Mouse (Mus musculus) brown adipose tissue, adult 24 weeks (tissue): ENCODE measurements around the gene 1600014C23Rik. TPM values are rescaled to one million over a fixed set of nuclear protein-coding genes. Genes with fewer than 3 reads are reported as not detected.

Experiments used
- H3K27ac ChIP-seq: fragments of 200-500 bp; replicated peaks from 2 replicates; pipeline ENCODE4 v1.5.1; 2012; ENCODE audit warnings: low read depth, mild to moderate bottlenecking, low read length
- H3K4me1 ChIP-seq: fragments of 200-500 bp; 2 replicates; pipeline ENCODE4 v1.6.1; 2012; ENCODE audit warnings: low read length, mixed read lengths; ENCODE audit not compliant: control insufficient read depth, insufficient read depth, insufficient read length
- H3K4me3 ChIP-seq: fragments of 200-500 bp; 2 replicates; pipeline ENCODE4 v1.5.1; 2012; ENCODE audit warnings: low read depth, mild to moderate bottlenecking, low read length, moderate library complexity; ENCODE audit not compliant: insufficient read depth
- polyA plus RNA-seq: library from polyadenylated mRNA; stranded (reverse); fragments of >200 nt; gene quantifications from 2 replicates; pipeline ENCODE4 v1.2.4, GENCODE M21; 2012; ENCODE audit not compliant: missing spikeins, insufficient read depth, insufficient read length

The 1600014C23Rik gene
- polyA plus RNA-seq, 1 experiment: not detected

DNA sequence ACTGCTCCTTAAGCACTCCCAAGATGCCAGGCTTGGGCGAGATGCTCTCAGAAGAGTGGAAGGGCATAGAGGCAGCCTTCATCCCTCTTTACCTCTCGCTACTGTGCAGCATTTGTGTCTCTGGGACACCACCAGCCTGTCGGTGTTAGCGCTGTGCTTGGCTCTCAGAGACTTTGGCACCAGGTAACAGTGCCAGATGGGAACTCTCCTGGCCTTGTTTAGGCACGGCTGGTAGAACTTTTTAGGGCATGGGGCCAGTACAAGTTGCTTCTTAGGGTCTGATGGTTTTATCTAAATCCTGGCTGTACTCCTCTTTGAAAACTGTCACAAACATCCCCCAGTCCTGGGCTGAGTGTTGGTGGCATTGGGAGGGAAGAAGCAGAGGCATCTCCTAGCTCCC lies 26.1 kb upstream of the 1600014C23Rik start:
- H3K27ac ChIP-seq: no peak overlapping the region
- H3K4me3 ChIP-seq: no peak overlapping the region
- no peaks in the 10 kb centered on the region for H3K4me1 ChIP-seq

DNA sequence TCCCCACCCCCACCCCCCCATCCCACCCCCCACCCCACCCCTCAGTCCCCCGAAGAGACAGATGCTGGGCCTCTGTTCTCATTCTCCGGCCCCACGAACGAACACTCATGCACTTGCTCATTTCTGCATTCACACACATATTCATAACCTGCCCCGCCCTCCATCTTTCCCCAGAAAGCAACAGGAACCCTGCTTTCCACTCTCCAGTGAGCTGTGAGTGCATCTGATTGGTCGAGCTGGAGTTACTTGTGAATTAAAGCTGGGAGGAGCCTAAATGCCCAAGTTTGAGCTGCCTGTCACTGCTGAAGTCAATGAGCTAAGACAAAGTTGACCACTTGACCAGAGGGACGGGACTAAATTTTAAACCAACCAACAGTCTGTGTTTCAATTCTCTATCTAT lies 25.2 kb upstream of the 1600014C23Rik start:
- Histone ChIP-seq H3K27ac (no peak overlapping the region), H3K4me1 (no peaks in the 10 kb centered on the region), H3K4me3 (no peak overlapping the region)

DNA sequence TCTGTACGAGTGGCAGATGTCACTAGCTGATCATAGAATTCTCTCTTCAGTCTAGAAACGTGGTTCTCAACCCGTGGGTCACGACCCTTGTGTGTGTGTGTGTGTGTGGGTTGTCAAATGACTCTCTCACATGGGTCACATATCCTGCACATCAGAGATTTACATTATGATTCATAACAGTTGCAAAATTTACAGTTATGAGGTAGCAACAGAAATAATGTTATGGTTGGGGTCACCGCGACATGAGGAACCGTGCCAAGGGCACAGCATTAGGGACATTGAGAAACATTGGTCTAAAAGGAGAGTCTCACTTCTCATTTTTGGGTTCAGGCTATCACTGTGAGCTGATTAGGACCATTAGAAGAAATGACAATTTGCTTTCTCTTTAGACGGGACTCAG lies 24.3 kb upstream of the 1600014C23Rik start:
- H3K4me3 ChIP-seq: no peak overlapping the region
- no peak overlapping the region for H3K27ac ChIP-seq
- no peaks in the 10 kb centered on the region for H3K4me1 ChIP-seq

DNA sequence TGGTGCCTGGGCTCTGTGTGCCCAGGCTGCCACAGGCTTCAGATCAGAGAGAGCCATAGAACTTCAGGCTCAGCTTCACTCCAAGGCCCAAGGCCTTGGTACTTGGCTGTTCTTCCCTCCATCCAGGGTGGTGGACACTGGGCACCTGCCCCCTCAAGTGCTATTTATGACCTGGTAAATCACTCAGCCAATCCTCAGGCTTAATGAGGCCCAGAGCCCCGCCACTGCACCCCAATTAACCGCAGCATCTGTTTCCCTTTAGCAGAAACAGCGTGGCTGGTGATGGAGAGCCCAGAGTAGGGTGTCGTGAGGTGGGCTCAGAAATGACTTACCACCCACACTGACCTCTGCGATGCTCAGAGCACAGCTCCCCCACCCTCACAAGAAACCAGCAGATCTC lies 23.2 kb upstream of the 1600014C23Rik start:
- Histone ChIP-seq H3K4me1 (no peaks in the 10 kb centered on the region), H3K27ac (no peak overlapping the region), H3K4me3 (no peak overlapping the region)

DNA sequence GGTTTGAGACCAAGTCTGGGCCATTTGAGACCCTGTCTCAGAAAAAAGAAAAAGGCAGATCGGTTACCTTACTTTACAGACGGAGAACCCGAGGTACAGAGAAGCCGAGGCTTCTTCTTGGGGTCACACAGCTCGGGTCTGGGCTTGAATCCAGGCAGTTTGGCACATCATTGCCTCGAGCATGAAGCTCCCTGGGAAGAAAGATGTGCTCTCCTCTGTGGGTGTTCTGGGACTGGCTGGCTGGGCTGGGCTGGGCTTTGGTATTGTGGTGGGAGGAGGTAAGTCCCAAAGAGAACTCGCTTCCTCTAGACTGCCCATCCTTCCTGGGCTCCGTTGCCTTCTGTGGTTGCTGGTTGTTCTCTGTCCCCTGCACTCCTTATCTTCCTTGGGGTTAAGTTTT lies 22.7 kb upstream of the 1600014C23Rik start:
- Histone ChIP-seq H3K27ac (no peak overlapping the region), H3K4me1 (no peaks in the 10 kb centered on the region), H3K4me3 (no peak overlapping the region)

GRCm38 (mm10) chr17:45754186-45754862 lies 20.7 kb upstream of the 1600014C23Rik start:
- no peaks in the 10 kb centered on the region for H3K4me1 ChIP-seq
- H3K4me3 ChIP-seq: no peak overlapping the region
- no peak overlapping the region for H3K27ac ChIP-seq

DNA sequence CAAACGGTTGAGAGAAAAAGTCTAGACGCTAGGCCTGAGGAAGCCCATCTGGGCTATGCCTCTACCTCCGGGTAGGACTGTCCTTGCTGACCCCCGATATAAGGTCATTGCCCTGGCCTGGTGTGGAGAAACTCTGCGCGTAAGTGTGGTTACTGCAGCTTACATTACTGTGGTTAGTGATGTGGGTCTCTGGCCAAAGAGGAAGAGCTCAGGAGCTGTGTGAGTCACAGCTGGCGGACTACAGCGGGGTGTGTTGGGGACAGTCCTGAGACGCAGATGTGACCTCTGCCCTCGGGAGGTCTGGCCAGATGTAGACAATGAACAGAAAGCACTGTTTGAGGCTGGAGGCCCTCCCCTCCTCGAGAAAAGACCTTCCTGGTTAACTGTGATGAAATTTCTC lies 19.0 kb upstream of the 1600014C23Rik start:
- Histone ChIP-seq H3K4me3 (no peak overlapping the region), H3K4me1 (no peaks in the 10 kb centered on the region), H3K27ac (no peak overlapping the region)

GRCm38 (mm10) chr17:45752053-45752452 lies 18.4 kb upstream of the 1600014C23Rik start:
- Histone ChIP-seq H3K4me3 (no peak overlapping the region), H3K27ac (no peak overlapping the region), H3K4me1 (no peaks in the 10 kb centered on the region)

DNA sequence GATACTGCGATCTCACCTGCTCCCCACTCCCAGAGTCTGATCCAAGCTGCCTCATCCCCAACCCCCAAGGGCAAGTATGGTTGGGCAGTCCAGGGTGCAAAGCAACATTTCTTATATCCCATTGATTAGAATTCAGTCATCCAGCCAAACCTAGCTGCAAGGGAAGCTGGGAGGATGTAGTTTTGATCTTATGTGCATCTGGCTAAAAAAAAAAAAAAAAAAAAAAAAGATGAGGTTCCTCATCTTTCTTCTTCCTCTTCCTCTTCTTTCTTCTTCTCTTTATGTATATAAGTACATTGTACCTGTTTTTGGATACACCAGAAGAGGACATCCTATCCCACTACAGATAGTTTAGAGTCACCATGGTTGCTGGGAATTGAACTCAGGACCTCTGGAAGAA lies 17.7 kb upstream of the 1600014C23Rik start:
- Histone ChIP-seq H3K4me1 (no peaks in the 10 kb centered on the region), H3K4me3 (no peak overlapping the region), H3K27ac (no peak overlapping the region)

- Histone ChIP-seq H3K27ac (no peak overlapping the region), H3K4me3 (no peak overlapping the region), H3K4me1 (no peaks in the 10 kb centered on the region)
Observed at GRCm38 (mm10) chr17:45749100-45749499, 15.5 kb upstream of the 1600014C23Rik start.

GRCm38 (mm10) chr17:45747858-45748785 lies 14.5 kb upstream of the 1600014C23Rik start:
- Histone ChIP-seq H3K4me1 (no peaks in the 10 kb centered on the region), H3K4me3 (no peak overlapping the region), H3K27ac (no peak overlapping the region)

DNA sequence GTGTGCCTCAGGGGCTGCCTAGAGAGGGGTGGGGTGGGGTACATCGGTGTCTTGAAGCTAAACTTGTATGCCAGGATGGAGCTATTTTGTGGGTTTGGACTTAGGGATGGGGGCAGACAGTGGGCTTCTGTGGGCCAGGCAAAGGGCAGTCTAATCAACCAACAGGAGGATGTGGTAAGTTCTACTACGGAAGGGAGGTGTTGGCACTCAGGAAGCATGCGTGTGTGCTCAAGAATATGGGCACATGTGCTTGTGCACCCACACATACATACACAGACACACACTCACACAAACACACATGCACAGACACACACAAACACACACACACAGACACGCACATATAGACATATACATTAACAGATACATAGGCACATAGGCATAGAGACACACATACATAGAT lies 13.6 kb upstream of the 1600014C23Rik start:
- Histone ChIP-seq H3K27ac (no peak overlapping the region), H3K4me3 (no peak overlapping the region), H3K4me1 (no peaks in the 10 kb centered on the region)

DNA sequence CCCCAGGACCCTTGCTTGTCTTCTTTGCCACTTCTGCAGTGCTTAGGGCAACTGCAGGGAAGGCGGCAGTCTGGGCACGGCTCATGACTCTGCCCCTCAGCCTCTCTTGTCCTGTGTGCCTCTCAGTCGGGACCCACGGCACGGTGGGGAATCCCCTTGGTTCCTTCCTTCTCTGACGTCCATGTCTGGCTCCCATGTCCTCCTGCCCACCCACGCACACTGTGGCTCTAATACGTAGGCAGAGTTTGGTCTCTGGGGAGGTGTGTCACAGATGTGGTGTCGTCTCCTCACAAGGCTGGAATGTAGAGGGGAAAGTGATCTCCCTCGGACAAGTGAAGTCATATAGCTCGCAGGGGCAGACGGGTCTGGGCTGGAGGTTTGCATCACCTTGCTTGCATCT lies 13.1 kb upstream of the 1600014C23Rik start:
- no peaks in the 10 kb centered on the region for H3K4me1 ChIP-seq

GRCm38 (mm10) chr17:45745629-45746028 lies 12.0 kb upstream of the 1600014C23Rik start:
- Histone ChIP-seq H3K4me1 (no peaks in the 10 kb centered on the region), H3K27ac (no peak overlapping the region), H3K4me3 (no peak overlapping the region)

More for the DNA sequence above, 13.1 kb upstream of the 1600014C23Rik start:
- no peak overlapping the region for H3K4me3 ChIP-seq
- no peak overlapping the region for H3K27ac ChIP-seq

GRCm38 (mm10) chr17:45742371-45743147 lies 8.9 kb upstream of the 1600014C23Rik start:
- Histone ChIP-seq H3K27ac (no peak overlapping the region), H3K4me3 (no peak overlapping the region), H3K4me1 (no peaks in the 10 kb centered on the region)
